Mouse (Mus musculus): ENCODE data around the gene Pskh1. TPM values are rescaled to one million over a fixed set of nuclear protein-coding genes. Genes with fewer than 3 reads are reported as not detected.

Pskh1 gene
- 5.1 TPM for polyA plus RNA-seq (2014; fragmentation: Illumina TruSeq; extraction: RNeasy Lipid Tissue Mini Kit (QIAGEN cat#74804); ENCODE audit: low read depth, low replicate concordance)

DNA sequence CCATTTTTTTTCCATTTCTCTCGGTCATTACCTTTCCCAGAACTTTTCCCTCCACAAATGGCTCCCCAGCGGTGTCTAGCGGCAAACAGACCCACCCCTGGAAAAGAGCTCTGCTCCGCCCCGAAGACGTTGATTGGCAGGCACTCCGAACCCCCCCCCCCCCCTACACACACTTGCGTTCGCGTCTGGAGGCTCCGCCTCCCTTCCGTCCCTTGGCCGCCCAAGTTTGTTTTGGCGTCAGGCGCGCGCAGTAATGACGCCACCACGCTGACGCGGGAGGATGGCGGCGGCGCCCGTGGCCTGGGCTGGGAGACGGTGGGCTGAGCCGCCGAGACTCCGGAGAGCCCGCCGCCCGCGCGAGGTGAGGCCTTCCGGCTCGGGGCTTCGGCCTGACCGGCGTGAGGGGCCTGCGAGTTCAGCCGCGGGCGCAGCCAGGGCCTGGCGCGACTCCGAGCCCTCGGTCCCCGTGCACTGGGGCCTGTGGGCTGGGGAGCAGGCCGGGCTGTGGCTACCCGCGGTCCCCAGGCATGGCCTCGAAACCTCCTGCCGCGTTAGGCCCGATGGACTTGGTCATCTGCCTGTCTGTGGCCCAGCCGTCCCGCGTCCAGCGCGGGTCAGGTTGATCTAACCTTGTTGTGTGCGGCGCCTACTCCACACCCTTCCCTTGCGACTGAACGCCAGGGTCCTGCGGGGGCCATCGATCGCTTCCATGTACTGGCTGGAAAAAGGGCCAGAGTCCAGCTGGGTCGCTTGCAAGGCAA, at the start of gene Pskh1:
TSS of gene Pskh1 (plus strand) at position 262 of the 761 bp plus-strand sequence.

DNA sequence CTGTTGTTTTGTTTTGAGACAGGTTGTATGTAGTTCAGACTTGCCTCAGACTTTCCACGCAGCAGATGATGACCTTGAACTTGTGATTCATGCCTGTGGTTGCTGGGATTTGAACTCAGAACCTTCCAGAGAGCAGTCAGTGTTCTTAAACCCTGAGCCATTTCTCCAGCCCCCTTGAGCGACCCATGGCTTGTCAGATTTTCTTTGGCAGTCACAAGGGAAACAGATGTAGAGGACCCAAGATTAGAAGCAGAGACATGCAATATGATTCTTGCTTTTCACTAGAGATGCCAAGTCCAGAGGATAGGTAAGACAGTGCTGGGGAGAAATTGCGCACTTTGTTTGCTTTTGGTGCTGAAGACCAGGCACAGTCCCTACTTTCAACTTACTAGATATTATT, 47.1 kb upstream of the Pskh1 start, which contains the start of gene Cenpt:
TSS of gene Cenpt (minus strand) at position 101 of the 400 bp plus-strand sequence.

DNA sequence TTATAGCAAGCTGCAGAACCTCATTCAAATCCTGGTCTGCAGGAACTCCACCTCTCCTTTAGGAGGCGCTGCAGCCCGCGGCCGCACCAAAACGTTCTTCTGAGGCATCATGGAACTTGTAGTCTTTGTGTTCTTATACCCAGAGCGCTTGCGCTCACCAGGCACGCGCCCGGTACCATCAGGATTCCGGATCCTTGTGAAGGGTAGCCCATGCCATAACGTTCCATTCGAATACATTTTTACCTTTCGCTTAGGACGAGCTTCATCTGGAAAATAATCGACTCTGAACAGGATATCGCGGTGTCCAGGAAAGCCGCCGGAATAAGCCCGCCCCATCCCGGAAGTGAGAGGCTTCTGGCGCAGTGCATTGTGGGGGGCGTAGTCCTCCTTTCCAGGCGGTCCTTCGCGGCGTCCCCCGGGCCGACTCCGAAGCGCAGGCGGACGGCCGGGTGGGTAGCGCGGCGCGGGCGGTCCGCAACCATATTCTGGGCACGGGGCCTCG, 45.5 kb upstream of the Pskh1 start, which contains the start of gene Thap11:
TSS of gene Thap11 (plus strand) at position 418 of the 502 bp plus-strand sequence.

GRCm38 (mm10) chr8:105860143-105860981, 39.9 kb upstream of the Pskh1 start, which contains the start of gene Nutf2:
Nutf2 (plus strand) TSS chr8:105860580.

DNA sequence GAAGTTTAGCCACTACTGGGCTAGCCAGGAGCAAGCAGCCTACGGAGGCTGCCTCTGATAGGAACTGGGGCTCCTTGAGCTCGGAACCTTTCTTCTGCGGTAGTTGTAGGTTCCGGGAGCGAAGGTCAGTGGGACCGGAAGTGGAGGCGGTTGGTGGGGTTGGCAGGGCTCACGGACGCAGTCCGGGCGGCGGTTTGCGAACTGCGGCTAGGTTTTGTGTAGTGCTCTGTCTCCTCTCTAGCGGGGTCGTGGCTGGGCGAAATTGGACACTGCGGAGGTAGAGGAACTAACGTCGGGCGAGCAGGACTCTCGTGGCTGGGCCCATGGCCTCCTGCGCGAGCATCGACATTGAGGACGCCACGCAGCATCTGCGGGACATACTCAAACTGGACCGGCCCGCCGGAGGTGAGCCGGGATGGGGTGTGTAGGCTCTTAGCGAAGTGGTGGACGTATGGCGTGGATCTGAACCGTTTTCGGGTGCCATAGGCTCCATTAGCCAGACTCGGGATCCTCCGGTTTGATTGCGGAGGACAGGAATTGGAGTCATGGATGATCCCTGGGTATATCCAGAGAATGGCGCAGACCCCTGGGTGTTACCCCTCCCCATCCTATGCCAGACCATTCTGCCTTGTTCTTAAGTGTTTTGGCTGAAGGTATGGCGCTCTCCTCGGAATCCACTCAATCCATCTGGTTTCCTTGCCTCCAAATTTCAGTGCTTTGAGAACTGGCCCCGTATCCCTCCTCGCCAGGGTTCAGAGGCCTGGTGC, 19.3 kb upstream of the Pskh1 start, which contains the start of gene Edc4:
TSS of gene Edc4 (plus strand) at position 128 of the 767 bp plus-strand sequence.

GRCm38 (mm10) chr8:105893339-105893738, 6.9 kb upstream of the Pskh1 start, which contains the start of gene Nrn1l:
Nrn1l (plus strand) TSS chr8:105893567.

GRCm38 (mm10) chr8:105933762-105934161, 33.5 kb downstream of the Pskh1 start, which contains the start of gene Ctrl:
Ctrl (minus strand) TSS chr8:105933862.

GRCm38 (mm10) chr8:105938306-105938669, 38.0 kb downstream of the Pskh1 start, which contains the start of gene Psmb10:
Psmb10 (minus strand) TSS chr8:105938444.

DNA sequence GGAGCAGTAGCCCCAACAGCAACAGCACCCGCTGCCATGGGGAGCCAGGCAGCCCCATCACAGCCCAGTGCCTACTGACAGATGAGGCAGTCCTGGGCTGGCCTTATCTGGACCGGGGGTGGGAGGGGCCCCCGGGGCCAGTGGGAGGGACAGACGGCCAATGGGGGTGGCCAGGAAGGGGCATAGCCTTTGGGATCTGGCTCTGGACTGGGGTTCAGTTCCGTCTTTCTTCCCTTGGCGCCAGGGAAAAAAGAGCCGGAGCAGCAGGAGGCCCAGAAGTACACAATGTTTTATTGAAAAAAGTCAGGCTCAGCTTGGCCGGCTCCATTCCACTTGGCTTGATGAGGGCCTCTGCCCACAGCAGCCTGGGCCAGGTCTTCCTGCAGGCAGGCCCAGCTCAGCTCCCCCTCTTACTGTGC, 43.1 kb downstream of the Pskh1 start, which contains the start of gene Lcat:
TSS of gene Lcat (minus strand) at position 62 of the 419 bp plus-strand sequence.

GRCm38 (mm10) chr8:105965905-105966341, 65.7 kb downstream of the Pskh1 start, which contains the start of gene Slc12a4:
Slc12a4 (minus strand) TSS chr8:105966097.

DNA sequence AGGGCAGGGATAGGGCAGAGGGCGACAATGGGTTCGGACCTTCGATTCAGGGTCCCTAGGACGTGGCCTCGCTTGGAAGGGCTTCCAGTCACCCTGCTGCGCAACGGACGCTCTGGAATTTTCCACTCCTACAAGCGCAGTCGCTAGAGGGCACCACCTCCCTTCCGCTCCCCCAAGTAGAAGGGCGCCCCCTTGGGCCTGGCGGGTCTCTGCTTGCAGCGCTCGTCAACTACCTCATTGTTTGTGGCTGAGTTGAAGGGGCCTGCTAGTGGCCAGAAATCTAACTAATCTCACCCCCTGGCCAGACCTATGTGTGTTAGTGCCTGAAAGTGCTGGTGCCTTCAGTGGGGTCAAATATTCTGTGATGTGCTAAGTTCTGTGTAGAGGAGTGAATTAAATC, 79.1 kb downstream of the Pskh1 start, which contains the start of gene Dpep3:
TSS of gene Dpep3 (minus strand) at position 105 of the 400 bp plus-strand sequence.

Other genes starting within 250 kb of the Pskh1 start
- not detected for gene Carmil2, start 214.2 kb upstream of the Pskh1 start, polyA plus RNA-seq (2014; fragmentation: Illumina TruSeq; extraction: RNeasy Lipid Tissue Mini Kit (QIAGEN cat#74804); ENCODE audit: low read depth, low replicate concordance)
- 1.8 TPM for gene Acd, start 199.3 kb upstream of the Pskh1 start, polyA plus RNA-seq (2014; fragmentation: Illumina TruSeq; extraction: RNeasy Lipid Tissue Mini Kit (QIAGEN cat#74804); ENCODE audit: low read depth, low replicate concordance)
- not detected for gene Pard6a, start 199.3 kb upstream of the Pskh1 start, polyA plus RNA-seq (2014; fragmentation: Illumina TruSeq; extraction: RNeasy Lipid Tissue Mini Kit (QIAGEN cat#74804); ENCODE audit: low read depth, low replicate concordance)
- gene 4933405L10Rik, start 192.8 kb upstream of the Pskh1 start, polyA plus RNA-seq (2014; fragmentation: Illumina TruSeq; extraction: RNeasy Lipid Tissue Mini Kit (QIAGEN cat#74804); ENCODE audit: low read depth, low replicate concordance): not detected
- not detected for gene Enkd1, start 192.2 kb upstream of the Pskh1 start, polyA plus RNA-seq (2014; fragmentation: Illumina TruSeq; extraction: RNeasy Lipid Tissue Mini Kit (QIAGEN cat#74804); ENCODE audit: low read depth, low replicate concordance)
- gene Gfod2, start 141.8 kb upstream of the Pskh1 start, polyA plus RNA-seq (2014; fragmentation: Illumina TruSeq; extraction: RNeasy Lipid Tissue Mini Kit (QIAGEN cat#74804); ENCODE audit: low read depth, low replicate concordance): 0.69 TPM
- gene Ranbp10, start 73.1 kb upstream of the Pskh1 start, polyA plus RNA-seq (2014; fragmentation: Illumina TruSeq; extraction: RNeasy Lipid Tissue Mini Kit (QIAGEN cat#74804); ENCODE audit: low read depth, low replicate concordance): 14.9 TPM
- gene Tsnaxip1, start 72.7 kb upstream of the Pskh1 start, polyA plus RNA-seq (2014; fragmentation: Illumina TruSeq; extraction: RNeasy Lipid Tissue Mini Kit (QIAGEN cat#74804); ENCODE audit: low read depth, low replicate concordance): not detected
- gene Cenpt, start 47.2 kb upstream of the Pskh1 start, polyA plus RNA-seq (2014; fragmentation: Illumina TruSeq; extraction: RNeasy Lipid Tissue Mini Kit (QIAGEN cat#74804); ENCODE audit: low read depth, low replicate concordance): 0.37 TPM
- 6.8 TPM for gene Thap11, start 45.3 kb upstream of the Pskh1 start, polyA plus RNA-seq (2014; fragmentation: Illumina TruSeq; extraction: RNeasy Lipid Tissue Mini Kit (QIAGEN cat#74804); ENCODE audit: low read depth, low replicate concordance)
- gene Nutf2, start 39.9 kb upstream of the Pskh1 start, polyA plus RNA-seq (2014; fragmentation: Illumina TruSeq; extraction: RNeasy Lipid Tissue Mini Kit (QIAGEN cat#74804); ENCODE audit: low read depth, low replicate concordance): 30.8 TPM
- gene Edc4, start 19.6 kb upstream of the Pskh1 start, polyA plus RNA-seq (2014; fragmentation: Illumina TruSeq; extraction: RNeasy Lipid Tissue Mini Kit (QIAGEN cat#74804); ENCODE audit: low read depth, low replicate concordance): 2.3 TPM
- not detected for gene Nrn1l, start 6.9 kb upstream of the Pskh1 start, polyA plus RNA-seq (2014; fragmentation: Illumina TruSeq; extraction: RNeasy Lipid Tissue Mini Kit (QIAGEN cat#74804); ENCODE audit: low read depth, low replicate concordance)
- gene Ctrl, start 33.4 kb downstream of the Pskh1 start, polyA plus RNA-seq (2014; fragmentation: Illumina TruSeq; extraction: RNeasy Lipid Tissue Mini Kit (QIAGEN cat#74804); ENCODE audit: low read depth, low replicate concordance): not detected
- 2.1 TPM for gene Psmb10, start 38.0 kb downstream of the Pskh1 start, polyA plus RNA-seq (2014; fragmentation: Illumina TruSeq; extraction: RNeasy Lipid Tissue Mini Kit (QIAGEN cat#74804); ENCODE audit: low read depth, low replicate concordance)
- gene Lcat, start 42.9 kb downstream of the Pskh1 start, polyA plus RNA-seq (2014; fragmentation: Illumina TruSeq; extraction: RNeasy Lipid Tissue Mini Kit (QIAGEN cat#74804); ENCODE audit: low read depth, low replicate concordance): 108 TPM
- 0.37 TPM for gene Slc12a4, start 65.7 kb downstream of the Pskh1 start, polyA plus RNA-seq (2014; fragmentation: Illumina TruSeq; extraction: RNeasy Lipid Tissue Mini Kit (QIAGEN cat#74804); ENCODE audit: low read depth, low replicate concordance)
- gene Dpep3, start 79.0 kb downstream of the Pskh1 start, polyA plus RNA-seq (2014; fragmentation: Illumina TruSeq; extraction: RNeasy Lipid Tissue Mini Kit (QIAGEN cat#74804); ENCODE audit: low read depth, low replicate concordance): not detected
- 3.8 TPM for gene Dus2, start 90.9 kb downstream of the Pskh1 start, polyA plus RNA-seq (2014; fragmentation: Illumina TruSeq; extraction: RNeasy Lipid Tissue Mini Kit (QIAGEN cat#74804); ENCODE audit: low read depth, low replicate concordance)
- gene Dpep2nb, start 105.5 kb downstream of the Pskh1 start, polyA plus RNA-seq (2014; fragmentation: Illumina TruSeq; extraction: RNeasy Lipid Tissue Mini Kit (QIAGEN cat#74804); ENCODE audit: low read depth, low replicate concordance): not detected
- gene Ddx28, start 111.4 kb downstream of the Pskh1 start, polyA plus RNA-seq (2014; fragmentation: Illumina TruSeq; extraction: RNeasy Lipid Tissue Mini Kit (QIAGEN cat#74804); ENCODE audit: low read depth, low replicate concordance): 3.8 TPM
- 23.1 TPM for gene Nfatc3, start 158.4 kb downstream of the Pskh1 start, polyA plus RNA-seq (2014; fragmentation: Illumina TruSeq; extraction: RNeasy Lipid Tissue Mini Kit (QIAGEN cat#74804); ENCODE audit: low read depth, low replicate concordance)
- gene Esrp2, start 236.5 kb downstream of the Pskh1 start, polyA plus RNA-seq (2014; fragmentation: Illumina TruSeq; extraction: RNeasy Lipid Tissue Mini Kit (QIAGEN cat#74804); ENCODE audit: low read depth, low replicate concordance): 18.8 TPM
- gene Pla2g15, start 250.0 kb downstream of the Pskh1 start, polyA plus RNA-seq (2014; fragmentation: Illumina TruSeq; extraction: RNeasy Lipid Tissue Mini Kit (QIAGEN cat#74804); ENCODE audit: low read depth, low replicate concordance): 2.7 TPM

All from liver, adult 10 weeks (tissue).